Mouse (Mus musculus): ENCODE data around the gene Scg3. TPM values are rescaled to one million over a fixed set of nuclear protein-coding genes. Genes with fewer than 3 reads are reported as not detected.

Scg3 gene
- total RNA-seq, 2 experiments from 2014 or later = not detected

Other genes starting within 250 kb of the Scg3 start
- 3.5 and 6.3 TPM in 2 replicates for gene Leo1, start 242.5 kb downstream of the Scg3 start, total RNA-seq (2015; ENCODE audit: low replicate concordance)
- gene Leo1, start 242.5 kb downstream of the Scg3 start, total RNA-seq (2017; ENCODE audit: low replicate concordance) = 8.3 and 11.6 TPM in 2 replicates
- 17.6 and 20.4 TPM in 2 replicates for gene Tmod3, start 124.4 kb downstream of the Scg3 start, total RNA-seq (2015; ENCODE audit: low replicate concordance)
- gene Tmod3, start 124.4 kb downstream of the Scg3 start, total RNA-seq (2017; ENCODE audit: low replicate concordance) = 17.0 and 18.7 TPM in 2 replicates
- gene Tmod2, start 72.7 kb downstream of the Scg3 start, total RNA-seq (2015; ENCODE audit: low replicate concordance) = not detected in 2 replicates
- gene Tmod2, start 72.7 kb downstream of the Scg3 start, total RNA-seq (2017; ENCODE audit: low replicate concordance) = not detected in 2 replicates
- gene Lysmd2, start 58.3 kb downstream of the Scg3 start, total RNA-seq (2015; ENCODE audit: low replicate concordance) = 2.9 TPM in 1 of 2 replicates, not detected in the other
- gene Lysmd2, start 58.3 kb downstream of the Scg3 start, total RNA-seq (2017; ENCODE audit: low replicate concordance) = 2.1 TPM in 1 of 2 replicates, not detected in the other
- gene Bmp5, start 91.3 kb upstream of the Scg3 start, total RNA-seq (2015; ENCODE audit: low replicate concordance) = not detected in 2 replicates
- not detected in 2 replicates for gene Bmp5, start 91.3 kb upstream of the Scg3 start, total RNA-seq (2017; ENCODE audit: low replicate concordance)

Measured in erythroblast, adult 5-6 weeks (primary cell).